Mouse (Mus musculus) neural tube, embryonic 12.5 days (tissue): ENCODE data around the gene Spag4. TPM values are rescaled to one million over a fixed set of nuclear protein-coding genes. Genes with fewer than 3 reads are reported as not detected.
"Not testable (repeated sequence)": the region's sequence is repeated elsewhere in the genome, so short reads cannot be mapped to it uniquely, and the experiment has no call there.

ENCODE experiments used
- ATAC-seq: fragments of 200-750 bp; cut with Nextera tagmentation; 2 replicates; pipeline ENCODE4 v1.8.0; 2017; ENCODE audit warnings: low read depth, mild to moderate bottlenecking, moderate TSS enrichment, moderate library complexity; ENCODE audit not compliant: low FRiP score
- H3K27ac ChIP-seq: fragments of 300-500 bp; sonication (generic); 2 replicates; pipeline ENCODE4 v1.5.1; 2016
- H3K27me3 ChIP-seq: fragments of 300-500 bp; sonication (generic); replicated peaks from 2 replicates; pipeline ENCODE4 v1.6.1; 2016; ENCODE audit warnings: mild to moderate bottlenecking
- H3K36me3 ChIP-seq: fragments of 300-500 bp; sonication (generic); 2 replicates; pipeline ENCODE4 v1.6.1; 2016; ENCODE audit warnings: mild to moderate bottlenecking
- H3K4me1 ChIP-seq: fragments of 300-500 bp; sonication (generic); 2 replicates; pipeline ENCODE4 v1.6.1; 2016
- H3K4me2 ChIP-seq: fragments of 300-500 bp; sonication (generic); replicated peaks from 2 replicates; pipeline ENCODE4 v1.6.1; 2016; ENCODE audit warnings: mild to moderate bottlenecking
- H3K4me3 ChIP-seq: fragments of 300-500 bp; sonication (generic); 2 replicates; pipeline ENCODE4 v1.5.1; 2016
- H3K9ac ChIP-seq: fragments of 300-500 bp; sonication (generic); 2 replicates; pipeline ENCODE4 v1.6.1; 2016; ENCODE audit warnings: mild to moderate bottlenecking
- H3K9me3 ChIP-seq: fragments of 300-500 bp; sonication (generic); 2 replicates; pipeline ENCODE4 v1.6.1; 2016; ENCODE audit warnings: mild to moderate bottlenecking
- WGBS: fragments of 180-500 bp; shearing (Covaris S2); methylation state at CpG from one replicate; pipeline ENCODE4 v1.1.7; 2016; 5-methylcytosine and 5-hydroxymethylcytosine counted together
- polyA plus RNA-seq: library from polyadenylated mRNA; unstranded; fragments of >200 nt; fragmentation: Nextera tagmentation; extraction: Ambion mirVana; gene quantifications from 2 replicates; pipeline ENCODE4 v1.2.1, GENCODE M21; 2016

Spag4 gene
- polyA plus RNA-seq, 1 experiment from 2014 or later = 6.6 TPM

DNA sequence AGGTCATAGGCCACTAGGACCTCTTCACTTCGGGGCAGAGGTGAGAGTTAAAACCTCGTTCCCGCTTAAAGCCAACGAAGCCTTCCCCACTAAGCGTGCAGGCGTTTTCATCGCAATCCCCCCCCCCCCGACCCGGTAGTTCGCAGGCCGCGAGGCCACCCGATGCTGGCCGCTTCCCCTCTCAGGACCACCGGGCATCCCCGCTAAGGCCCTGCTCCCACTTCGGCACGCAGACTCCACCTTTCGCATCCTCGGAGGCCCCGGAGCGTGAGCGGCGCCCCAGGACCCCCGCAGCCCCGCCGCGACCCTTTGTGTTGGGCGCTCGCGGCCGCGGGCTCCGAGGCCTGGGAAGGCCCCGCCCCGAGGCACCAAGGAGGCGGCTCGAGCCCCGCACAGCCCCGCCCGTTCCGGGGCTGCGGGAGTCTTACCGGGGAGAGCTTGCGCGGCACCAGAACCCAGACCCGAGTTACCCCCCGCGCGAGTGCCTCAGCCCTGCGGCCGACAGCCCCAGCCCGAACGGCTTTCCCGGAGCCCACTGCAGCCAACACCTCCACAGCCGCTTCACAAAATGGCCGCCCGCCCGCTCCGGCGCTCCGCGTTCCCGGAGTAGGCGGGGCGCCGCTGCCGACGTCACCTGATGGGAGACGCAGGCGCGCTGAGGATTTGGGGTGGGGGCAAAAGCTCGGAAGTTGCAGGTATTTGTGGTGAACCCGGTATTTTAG, 46.5 kb downstream of the Spag4 start, which contains the start of the genes Cpne1 and Rbm12:
Gene Cpne1, minus strand, starts transcription at position 608 of the 722 bp plus-strand sequence.
Gene Rbm12, minus strand, starts transcription at position 621 of the 722 bp plus-strand sequence.
- Histone ChIP-seq H3K9ac (peak within 1 kb of the TSS; percentile 97), H3K27me3 (no peaks in the 10 kb centered on the region), H3K27ac (peak within 1 kb of the TSS; percentile 79), H3K36me3 (no peaks in the 10 kb centered on the region), H3K9me3 (no peaks in the 10 kb centered on the region), H3K4me1 (peaks cover 9% of the 10 kb centered on the region; the same call in 1 of the 2 replicates), H3K4me2 (peak within 1 kb of the TSS; percentile 61), H3K4me3 (peak within 1 kb of the TSS; percentile 89)
- peak; percentile 89 for ATAC-seq
- WGBS = under 1% methylated on average over 73 of the region's 74 CpGs

DNA sequence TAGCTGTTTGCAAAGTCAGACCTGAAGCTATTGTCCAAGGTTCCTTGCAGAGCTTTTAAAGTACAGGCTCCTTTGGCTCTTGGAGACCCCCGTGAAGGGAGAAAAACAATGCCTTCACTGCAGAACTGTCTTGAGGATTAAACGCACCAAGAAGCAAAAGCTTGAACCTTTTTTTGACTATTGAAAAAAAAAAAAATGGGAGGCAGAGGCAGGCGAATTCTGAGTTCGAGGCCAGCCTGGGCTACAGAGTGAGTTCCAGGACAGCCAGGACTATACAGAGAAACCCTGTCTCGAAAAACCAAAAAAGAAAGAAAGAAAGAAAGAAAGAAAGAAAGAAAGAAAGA, 47.1 kb downstream of the Spag4 start:
- H3K4me2 ChIP-seq = peak overlapping the region; percentile 61
- not testable (repeated sequence) for H3K27ac ChIP-seq, H3K4me1 ChIP-seq, H3K27me3 ChIP-seq, ATAC-seq, H3K9me3 ChIP-seq, H3K9ac ChIP-seq, H3K36me3 ChIP-seq
- H3K4me3 ChIP-seq = peak overlapping the region; percentile 89
- WGBS = 23% methylated on average over 5 of the region's 5 CpGs

DNA sequence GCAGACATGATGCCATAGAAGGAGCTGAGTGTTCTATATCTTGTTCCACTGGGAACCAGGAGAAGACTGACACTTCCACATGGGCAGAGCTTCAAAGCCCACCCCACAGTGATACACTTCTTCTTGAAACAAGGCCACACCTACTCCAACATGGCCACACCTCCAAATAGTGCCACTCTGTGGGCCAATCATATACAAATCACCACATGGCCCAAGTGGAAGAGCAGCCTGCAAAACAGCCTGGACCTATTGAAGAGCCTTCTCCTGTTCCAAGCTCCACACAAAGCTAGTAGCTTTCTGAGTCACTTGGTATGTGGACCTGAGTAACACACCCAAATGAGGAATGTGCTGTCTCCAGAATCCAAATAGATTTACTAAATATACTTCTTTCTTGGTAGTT, 54.6 kb downstream of the Spag4 start:
- ATAC-seq = no peak
- H3K4me1 ChIP-seq = no peaks in the 10 kb centered on the region
- H3K4me2 ChIP-seq = no peak overlapping the region
- H3K36me3 ChIP-seq = peaks cover 3% of the 10 kb centered on the region
- H3K27ac ChIP-seq = no peak overlapping the region
- H3K4me3 ChIP-seq = no peak overlapping the region
- H3K27me3 ChIP-seq = no peaks in the 10 kb centered on the region
- no peak overlapping the region for H3K9ac ChIP-seq
- H3K9me3 ChIP-seq = no peaks in the 10 kb centered on the region

Other genes starting within 250 kb of the Spag4 start
- gene BC029722, start 245.7 kb upstream of the Spag4 start, polyA plus RNA-seq = 20.8 and 23.7 TPM in 2 replicates
- gene Eif6, start 238.2 kb upstream of the Spag4 start, polyA plus RNA-seq = 173 and 177 TPM in 2 replicates
- 0.63 TPM in 2 replicates for gene Fam83c, start 230.3 kb upstream of the Spag4 start, polyA plus RNA-seq
- gene Uqcc1, start 134.9 kb upstream of the Spag4 start, polyA plus RNA-seq = 74.5 and 74.6 TPM in 2 replicates
- not detected in 2 replicates for gene Gm15557, start 124.4 kb upstream of the Spag4 start, polyA plus RNA-seq
- gene Gdf5, start 119.8 kb upstream of the Spag4 start, polyA plus RNA-seq = 1.2 and 2.0 TPM in 2 replicates
- 19.3 and 23.0 TPM in 2 replicates for gene Cep250, start 108.7 kb upstream of the Spag4 start, polyA plus RNA-seq
- gene 6430550D23Rik, start 57.2 kb upstream of the Spag4 start, polyA plus RNA-seq = 1.8 and 2.0 TPM in 2 replicates
- 254 and 257 TPM in 2 replicates for gene Ergic3, start 57.1 kb upstream of the Spag4 start, polyA plus RNA-seq
- not detected in 2 replicates for gene Fer1l4, start 12.2 kb upstream of the Spag4 start, polyA plus RNA-seq
- 52.9 and 54.8 TPM in 2 replicates for gene Cpne1, start 46.8 kb downstream of the Spag4 start, polyA plus RNA-seq
- 31.8 and 48.5 TPM in 2 replicates for gene Rbm12, start 46.8 kb downstream of the Spag4 start, polyA plus RNA-seq
- gene Gm28036, start 61.9 kb downstream of the Spag4 start, polyA plus RNA-seq = 27.9 and 30.2 TPM in 2 replicates
- 445 and 476 TPM in 2 replicates for gene Romo1, start 78.9 kb downstream of the Spag4 start, polyA plus RNA-seq
- gene Nfs1, start 79.0 kb downstream of the Spag4 start, polyA plus RNA-seq = 34.4 and 34.6 TPM in 2 replicates
- gene Rbm39, start 115.1 kb downstream of the Spag4 start, polyA plus RNA-seq = 583 and 625 TPM in 2 replicates
- 91.0 and 91.9 TPM in 2 replicates for gene Phf20, start 131.3 kb downstream of the Spag4 start, polyA plus RNA-seq
- 6.5 and 7.0 TPM in 2 replicates for gene Cnbd2, start 247.1 kb downstream of the Spag4 start, polyA plus RNA-seq
- gene Scand1, start 247.5 kb downstream of the Spag4 start, polyA plus RNA-seq = 117 and 122 TPM in 2 replicates